Mouse (Mus musculus) bone marrow macrophage, adult 2 months (primary cell): ENCODE measurements around the gene Edn3.

Source experiments
- CTCF ChIP-seq: IDR thresholded peaks from 2 replicates; pipeline ENCODE4 v1.5.1; 2012; ENCODE audit warnings: low read depth, mild to moderate bottlenecking, low read length, moderate library complexity
- POLR2A ChIP-seq: IDR thresholded peaks from 2 replicates; pipeline ENCODE4 v1.6.1; 2012; ENCODE audit warnings: mild to moderate bottlenecking, low read depth, low read length, borderline replicate concordance

GRCm38 (mm10) chr2:174759189-174759588, 1.2 kb upstream of the Edn3 start:
- TF ChIP-seq CTCF (no peak), POLR2A (no peak)
